Mouse (Mus musculus): ENCODE measurements around the gene Prr15l. TPM values are rescaled to one million over a fixed set of nuclear protein-coding genes. Genes with fewer than 3 reads are reported as not detected.

The Prr15l gene
- total RNA-seq, 2 experiments from 2014 or later, result 0.47 to 0.74 TPM

GRCm38 (mm10) chr11:96943746-96944304 lies 15.9 kb downstream of the Prr15l start, which contains the start of gene Pnpo:
Gene Pnpo (minus strand): TSS chr11:96943986.
- intact Hi-C loops (cut with DNase I), result no loop called here
- peak; percentile 96 for DNase-seq

GRCm38 (mm10) chr11:96944844-96945580 lies 17.1 kb downstream of the Prr15l start:
- intact Hi-C loops (cut with DNase I), result no loop called here
- DNase-seq, result no peak

GRCm38 (mm10) chr11:96946498-96946897 lies 18.6 kb downstream of the Prr15l start:
- intact Hi-C loops (cut with DNase I), result no loop called here
- no peak for DNase-seq

DNA sequence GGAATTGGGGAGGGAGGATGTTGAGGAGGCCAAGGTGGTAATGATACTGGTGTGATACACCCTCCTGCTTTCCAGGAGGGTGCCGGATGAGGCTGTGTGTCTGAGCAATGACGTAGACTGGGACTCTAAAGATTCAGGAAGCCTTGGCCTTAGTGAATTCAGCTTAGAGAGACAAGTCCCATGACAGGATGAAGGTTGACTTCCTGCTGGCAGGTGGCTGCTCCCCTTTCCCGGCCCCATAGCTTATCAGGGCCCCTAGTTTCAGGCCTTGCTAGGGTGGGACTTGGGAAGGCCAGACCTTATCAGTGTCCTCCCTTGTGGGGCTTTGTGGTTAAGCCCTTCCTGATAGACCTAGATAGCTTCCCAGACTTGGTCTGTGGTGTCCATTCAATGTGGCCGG lies 19.9 kb downstream of the Prr15l start:
- DNase-seq, result no peak
- intact Hi-C loops (cut with DNase I), result no loop called here

DNA sequence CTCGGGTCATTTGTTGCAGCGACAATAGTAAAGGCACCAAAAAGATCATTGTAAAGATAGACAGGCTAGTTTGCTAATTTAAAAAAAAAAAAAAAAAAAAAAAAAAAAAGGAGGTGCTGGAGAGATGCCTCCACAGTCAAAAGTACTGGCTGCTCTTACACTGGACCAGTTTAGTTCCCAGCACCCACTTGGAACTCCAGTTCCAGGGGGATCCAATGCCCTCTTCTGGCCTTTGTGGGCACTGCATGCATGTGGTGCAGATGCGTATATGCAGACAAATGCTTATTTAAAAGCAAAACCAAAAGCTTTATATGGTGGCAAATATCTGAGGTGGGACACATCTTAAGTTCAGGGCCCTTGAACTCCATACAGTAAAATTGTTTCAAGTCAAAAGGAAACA lies 22.9 kb downstream of the Prr15l start:
- intact Hi-C loops (cut with DNase I), result no loop called here
- no peak for DNase-seq

- intact Hi-C loops (cut with DNase I), result no loop called here
Measured at GRCm38 (mm10) chr11:96952426-96952825, 24.5 kb downstream of the Prr15l start.

DNA sequence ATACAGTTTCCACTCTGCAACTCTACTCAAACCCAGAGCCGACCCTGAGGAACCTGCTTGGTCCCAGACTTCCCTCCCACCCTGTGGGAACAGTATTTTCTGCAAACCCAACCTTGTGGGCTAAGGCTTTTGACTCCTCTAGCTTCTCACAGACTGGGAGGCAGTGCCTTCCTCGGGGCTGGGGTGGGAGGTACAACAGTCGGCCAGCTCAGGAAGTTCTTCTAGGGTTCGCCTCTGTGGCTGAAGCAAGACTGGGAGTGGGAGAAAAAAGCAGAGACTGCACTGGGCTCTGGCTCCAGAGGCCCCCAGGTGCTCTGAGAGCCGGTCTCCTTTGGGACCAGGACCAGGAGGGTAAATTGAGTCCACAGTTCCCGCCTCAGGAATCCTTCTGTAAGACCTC lies 25.0 kb downstream of the Prr15l start:
- no peak for DNase-seq
- intact Hi-C loops (cut with DNase I), result no loop called here

More at GRCm38 (mm10) chr11:96952426-96952825, 24.5 kb downstream of the Prr15l start:
- DNase-seq, result no peak

- DNase-seq, result no peak
- intact Hi-C loops (cut with DNase I), result no loop called here
Measured at GRCm38 (mm10) chr11:96955094-96955493, 27.2 kb downstream of the Prr15l start.

- intact Hi-C loops (cut with DNase I), result no loop called here
- DNase-seq, result no peak
Measured at GRCm38 (mm10) chr11:96956009-96956724, 28.3 kb downstream of the Prr15l start.

- intact Hi-C loops (cut with DNase I), result no loop called here
- DNase-seq, result no peak
Measured at GRCm38 (mm10) chr11:96957061-96957805, 29.3 kb downstream of the Prr15l start.

- DNase-seq, result peak; percentile 93 to 95
- intact Hi-C loops (cut with DNase I), result loop anchor here (1.0 to 5.0 kb wide), 2 partner anchors 47 to 96 kb away; partner anchors contain the start of gene Cdk5rap3
Measured at GRCm38 (mm10) chr11:96963580-96963979, 35.7 kb downstream of the Prr15l start.

GRCm38 (mm10) chr11:96966172-96966571 lies 38.3 kb downstream of the Prr15l start:
- no peak for DNase-seq
- intact Hi-C loops (cut with DNase I), result no loop called here

GRCm38 (mm10) chr11:96966914-96967543 lies 39.1 kb downstream of the Prr15l start:
- peak in 1 of 2 experiments; percentile 42 for DNase-seq
- intact Hi-C loops (cut with DNase I), result no loop called here

DNA sequence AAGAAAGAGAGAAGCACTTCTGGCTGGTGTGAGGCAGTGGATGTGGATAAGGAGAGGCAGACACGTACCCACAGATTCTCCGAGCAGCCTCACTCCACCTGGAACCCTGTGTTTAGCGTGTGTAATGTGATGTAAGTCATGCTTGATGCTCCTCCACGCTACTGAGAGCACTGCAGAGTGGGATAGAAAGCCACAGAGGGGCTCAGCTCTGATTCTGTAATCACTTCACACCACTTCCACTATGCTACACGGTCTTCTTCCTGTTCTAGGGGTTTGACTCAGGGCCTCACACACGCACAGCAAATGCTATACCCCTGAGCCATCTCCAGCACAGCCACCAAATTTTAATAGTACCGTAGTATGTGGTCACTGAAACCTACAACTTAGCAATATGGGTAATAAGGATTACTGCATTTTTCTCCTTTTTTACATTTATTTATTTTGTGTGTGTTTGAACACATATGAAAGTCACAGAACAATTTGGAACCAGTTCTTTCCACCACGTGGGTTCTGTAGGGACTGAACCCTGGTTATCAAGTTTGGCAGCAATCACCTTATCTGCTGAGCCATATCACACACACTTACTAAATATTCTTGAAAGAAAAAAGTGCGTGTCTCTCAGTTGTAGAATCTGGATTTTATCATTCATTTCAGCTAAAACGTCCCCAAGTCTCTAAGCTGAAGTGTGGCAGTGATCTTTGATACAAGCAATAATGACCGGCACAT lies 39.8 kb downstream of the Prr15l start:
- no peak for DNase-seq
- intact Hi-C loops (cut with DNase I), result no loop called here

GRCm38 (mm10) chr11:96968476-96968875 lies 40.6 kb downstream of the Prr15l start:
- intact Hi-C loops (cut with DNase I), result no loop called here
- peak; percentile 59 to 62 for DNase-seq

- peak; percentile 66 to 72 for DNase-seq
- intact Hi-C loops (cut with DNase I), result no loop called here
Measured at GRCm38 (mm10) chr11:96969280-96969722, 41.4 kb downstream of the Prr15l start.

DNA sequence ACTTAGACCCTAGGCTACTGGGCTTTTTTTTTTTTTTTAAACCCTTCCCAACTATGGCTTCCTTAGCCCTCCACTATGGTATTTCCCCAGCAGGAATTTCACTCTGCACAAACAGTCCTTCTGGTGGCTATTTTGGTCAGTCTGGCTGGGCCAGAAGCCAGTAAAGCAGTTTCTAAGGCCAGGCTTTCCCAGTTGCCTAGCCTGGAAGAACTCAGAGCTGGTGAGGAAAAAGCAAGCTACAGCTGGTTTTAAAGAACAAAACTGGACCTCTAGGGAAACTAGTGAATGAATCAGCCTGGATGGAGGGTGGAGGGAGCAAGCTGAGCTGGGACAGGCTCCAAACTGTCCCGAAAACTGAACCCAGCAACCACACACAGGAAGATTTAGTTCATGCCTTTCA lies 41.8 kb downstream of the Prr15l start:
- peak; percentile 89 to 93 for DNase-seq
- intact Hi-C loops (cut with DNase I), result no loop called here

GRCm38 (mm10) chr11:96970341-96970740 lies 42.4 kb downstream of the Prr15l start:
- DNase-seq, result peak; percentile 27 to 46
- intact Hi-C loops (cut with DNase I), result no loop called here

GRCm38 (mm10) chr11:96972906-96973305 lies 45.0 kb downstream of the Prr15l start:
- DNase-seq, result peak; percentile 39 to 40
- intact Hi-C loops (cut with DNase I), result no loop called here
